Mouse (Mus musculus) yolk sac, embryonic 10.5 days (tissue): Measurements from ENCODE around the gene Zbtb20.
A peak's percentile ranks its signal among the peaks of the same experiment; 100 is the strongest.
"Not testable (repeated sequence)": the region's sequence is repeated elsewhere in the genome, so short reads cannot be mapped to it uniquely, and the experiment has no call there.

Source experiments
- DNase-seq: peaks from one replicate; pipeline ENCODE4 v3.0.0-alpha.2; 2017; ENCODE audit warnings: low spot score

Zbtb20 gene

DNA sequence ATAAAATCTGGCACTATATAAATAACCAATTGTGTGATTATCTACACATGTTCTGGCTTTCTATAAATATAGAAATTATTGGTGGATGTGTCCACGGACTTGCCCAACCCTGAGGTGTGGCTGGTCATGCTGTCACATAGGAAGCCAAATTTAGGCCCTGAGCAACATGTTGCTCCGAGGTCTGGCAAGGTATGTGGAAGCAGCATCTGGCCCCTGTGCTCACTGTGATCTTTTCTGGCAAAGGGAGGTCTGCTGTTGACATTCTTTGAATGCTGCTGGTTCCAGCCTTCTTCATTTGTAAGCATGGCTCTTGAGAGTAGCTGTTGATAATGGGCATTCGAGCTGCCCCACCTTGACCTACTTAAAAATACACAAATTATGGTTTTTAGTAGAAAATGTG lies 35.0 kb downstream of the Zbtb20 start:
- DNase-seq: no peak

DNA sequence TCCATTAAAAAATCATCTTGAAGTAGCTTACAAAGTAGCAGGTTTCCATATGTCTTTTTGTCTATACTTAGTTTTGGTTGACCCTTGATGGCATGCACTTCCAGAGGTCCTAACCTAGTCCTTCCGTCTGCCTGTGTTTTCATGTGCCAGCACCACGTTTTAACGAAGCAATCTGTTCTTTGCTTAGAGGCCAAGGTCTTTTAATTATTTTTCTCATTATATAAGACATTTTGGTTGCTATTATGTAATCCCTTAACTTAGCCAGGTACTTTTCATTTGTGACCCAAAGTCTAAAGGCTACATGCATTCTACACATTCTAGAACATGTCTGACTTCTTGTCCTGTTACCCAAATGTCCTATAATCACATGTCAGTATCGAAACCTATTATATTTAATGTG lies 35.6 kb downstream of the Zbtb20 start:
- DNase-seq: no peak

DNA sequence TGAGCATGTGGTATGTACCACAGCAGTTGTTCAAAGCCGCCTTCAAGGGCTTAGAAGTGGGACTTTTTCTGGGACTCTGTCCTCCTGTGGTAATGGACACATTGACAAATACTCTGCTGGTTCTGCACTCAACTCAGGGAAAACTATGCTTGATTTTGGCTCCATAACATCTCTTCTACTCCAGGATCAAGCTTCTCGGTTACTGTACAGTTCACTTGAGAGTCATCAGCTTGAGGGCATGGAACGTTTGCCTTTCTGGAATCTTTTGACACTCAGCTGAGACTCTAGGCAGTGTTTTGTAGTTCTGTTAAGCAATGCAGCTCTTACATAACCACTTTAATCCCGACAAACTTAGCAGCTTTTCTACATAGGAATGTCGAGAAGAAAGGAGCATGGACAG lies 36.1 kb downstream of the Zbtb20 start:
- DNase-seq: no peak

DNA sequence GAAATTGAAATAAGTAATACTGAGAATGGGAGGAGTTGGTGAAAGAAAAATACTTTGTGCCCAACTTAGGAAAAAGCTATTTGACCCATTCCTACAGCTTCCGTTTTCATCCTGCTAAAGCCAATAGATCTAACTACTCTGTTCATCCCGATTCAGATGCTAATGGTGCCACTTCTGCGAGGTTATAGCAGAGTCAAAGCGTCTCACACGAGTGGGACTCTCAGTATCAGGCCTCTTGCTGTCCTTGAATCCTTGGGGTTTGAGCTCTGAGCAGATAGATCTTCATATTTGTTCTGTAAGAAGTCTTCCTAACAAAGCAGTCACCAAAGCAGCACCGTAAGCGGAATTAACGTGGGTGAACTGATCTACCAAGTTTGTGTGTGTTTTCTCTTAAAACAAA lies 37.6 kb downstream of the Zbtb20 start:
- DNase-seq: no peak

DNA sequence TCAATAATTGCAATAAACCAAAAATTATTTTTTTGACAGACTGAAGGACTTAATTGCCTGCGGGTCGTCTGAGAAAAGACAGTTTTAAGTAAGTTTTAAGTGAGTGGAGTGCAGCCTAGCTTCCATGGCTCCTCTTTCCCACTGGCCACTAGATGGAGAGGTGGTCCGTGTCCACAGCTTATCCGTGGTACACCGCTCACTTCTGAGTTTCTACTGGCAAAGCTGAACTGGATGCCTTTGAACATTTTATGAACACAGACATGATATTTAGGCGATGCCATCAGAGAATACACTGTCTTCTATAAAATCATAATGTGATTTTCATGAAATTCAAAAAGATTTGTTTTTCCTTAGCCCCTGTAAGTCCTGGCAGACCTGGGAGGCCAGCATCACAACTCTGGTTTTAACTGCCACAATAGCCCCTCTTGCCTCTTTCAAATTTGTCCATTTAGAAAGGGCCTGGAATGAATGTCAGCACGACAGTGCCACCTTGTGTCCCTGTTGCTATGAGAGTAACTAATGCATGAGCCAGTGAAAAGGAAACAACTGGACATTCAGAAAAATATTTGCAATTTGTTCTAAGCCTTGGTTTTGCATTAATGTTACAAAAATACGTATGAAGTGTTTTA lies 38.9 kb downstream of the Zbtb20 start:
- no peak for DNase-seq

DNA sequence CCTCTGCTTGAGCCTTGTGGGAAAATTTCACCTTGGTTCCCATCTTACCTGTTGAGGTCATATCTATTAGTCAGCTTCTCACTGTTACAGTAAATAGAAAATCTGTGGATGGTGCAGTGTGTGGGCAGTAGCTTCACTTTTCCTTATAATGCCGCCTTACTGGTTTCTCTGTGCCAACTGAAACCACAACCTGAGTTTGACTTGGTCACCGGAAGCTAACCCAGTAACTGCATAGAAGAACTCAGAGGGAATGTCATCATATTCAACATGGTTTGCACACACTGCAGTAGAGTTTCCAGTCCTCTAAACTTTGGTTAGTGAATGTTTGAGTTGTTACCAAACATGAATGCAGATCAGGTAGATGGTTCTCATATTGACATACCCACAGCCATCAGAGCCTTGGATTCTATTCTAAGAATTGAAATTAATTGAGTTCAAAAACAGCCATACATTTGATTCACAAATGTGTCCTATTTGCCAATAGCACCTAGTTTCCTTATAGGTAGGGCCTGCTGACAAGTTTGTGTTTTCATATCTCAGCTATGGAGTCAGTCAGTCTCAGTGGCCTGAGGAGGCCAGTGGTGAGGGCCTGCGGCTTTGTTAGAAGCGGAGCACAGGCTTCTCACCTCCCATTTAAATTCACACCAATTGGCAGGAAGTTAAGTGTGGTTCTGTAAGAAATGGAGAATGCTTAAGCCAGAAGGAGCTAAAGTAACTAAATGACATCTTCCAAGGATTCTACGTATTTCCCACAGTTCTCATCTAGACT lies 44.5 kb downstream of the Zbtb20 start:
- DNase-seq: no peak

DNA sequence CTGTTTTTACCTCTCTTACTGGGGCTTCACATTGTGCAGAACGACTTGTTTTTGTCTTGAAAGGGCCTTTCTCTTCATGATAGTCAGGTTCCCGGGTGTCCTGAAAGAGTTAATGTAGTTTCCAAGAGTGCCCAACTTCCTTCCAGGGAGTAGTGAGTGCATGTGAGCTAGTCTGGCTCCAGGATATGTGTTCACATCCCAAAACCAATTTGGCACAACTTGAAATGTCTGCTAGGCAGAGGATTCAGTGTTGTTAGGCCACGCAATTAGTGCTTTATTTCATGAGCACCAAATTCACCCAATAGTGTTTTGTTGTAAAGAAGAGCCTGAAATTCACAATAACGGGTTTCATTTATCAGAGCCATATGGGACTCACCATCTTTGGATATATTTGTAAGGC lies 45.8 kb downstream of the Zbtb20 start:
- DNase-seq: no peak

DNA sequence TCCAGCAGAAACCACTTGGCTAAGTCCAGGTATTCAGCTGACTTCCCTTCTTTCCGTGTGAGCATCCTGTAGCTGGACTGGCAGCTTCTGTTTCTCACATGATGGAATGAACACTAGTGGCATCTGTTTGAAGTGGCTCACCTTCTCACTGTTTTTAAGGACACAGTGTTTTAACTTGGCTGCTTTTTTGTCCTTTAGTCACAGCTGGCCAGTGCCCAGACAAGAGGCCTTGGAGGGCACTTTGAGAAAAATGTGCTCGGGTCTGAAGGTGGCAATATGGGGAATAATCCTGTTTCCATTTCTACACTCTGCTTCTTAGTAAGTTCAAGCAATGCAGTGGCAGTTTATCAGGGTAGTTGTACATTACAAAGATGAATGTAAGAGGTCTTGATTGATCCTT lies 62.5 kb downstream of the Zbtb20 start:
- DNase-seq: no peak

DNA sequence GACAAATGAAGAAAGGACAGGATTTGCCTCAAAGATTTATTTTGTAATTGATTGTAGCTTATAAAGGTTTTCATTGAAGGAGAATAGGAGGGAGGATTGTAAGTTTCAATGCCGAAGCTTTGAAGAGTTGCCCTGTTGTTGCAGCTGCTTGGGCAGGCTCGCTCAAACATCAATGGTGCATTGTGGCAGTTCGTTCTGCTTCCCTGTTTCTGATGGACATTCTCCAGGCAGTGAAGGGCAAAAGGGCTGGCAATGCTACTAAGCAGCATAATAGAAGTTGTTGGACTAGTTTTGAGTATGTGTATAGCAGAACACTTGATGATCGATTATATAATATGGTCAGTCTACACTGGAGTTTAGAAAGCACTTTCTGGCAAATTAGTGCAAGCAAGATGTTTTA lies 71.3 kb downstream of the Zbtb20 start:
- no peak for DNase-seq

DNA sequence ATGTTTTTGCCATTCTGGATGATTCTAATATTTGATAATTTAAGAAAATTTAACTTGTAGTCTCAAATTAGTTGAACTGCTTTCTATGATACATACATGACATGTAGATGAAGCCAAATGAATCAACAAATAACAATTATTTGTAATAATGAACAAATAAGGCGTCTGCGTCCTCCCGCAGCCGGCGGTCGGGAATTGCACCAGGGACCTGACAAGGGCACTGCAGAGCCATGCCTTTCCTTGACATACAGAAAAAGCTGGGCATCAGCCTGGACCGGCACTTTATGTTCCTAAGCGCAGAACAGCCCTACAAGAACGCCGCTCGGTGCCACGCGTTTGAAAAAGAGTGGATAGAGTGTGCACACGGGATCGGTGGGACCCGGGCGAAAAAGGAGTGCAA lies 79.7 kb downstream of the Zbtb20 start:
- not testable (repeated sequence) for DNase-seq

DNA sequence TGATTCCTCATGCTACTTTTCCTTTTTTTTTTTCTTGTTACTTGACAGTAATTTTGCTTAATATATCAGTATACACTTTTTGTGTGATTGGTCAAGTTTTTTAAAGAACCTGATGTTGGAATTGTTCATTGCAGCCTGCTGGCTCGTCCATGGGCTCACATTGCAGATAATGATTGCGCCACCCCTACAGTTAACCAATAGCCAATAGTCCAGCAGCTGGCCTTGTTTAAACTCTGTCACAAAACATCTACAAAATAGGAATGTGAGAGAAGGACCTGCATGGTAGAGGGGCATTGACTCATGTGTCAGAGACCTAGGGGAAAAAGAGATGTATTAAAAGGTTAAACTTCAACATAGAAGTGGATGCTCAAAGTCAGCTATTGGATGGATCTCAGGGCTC lies 97.2 kb downstream of the Zbtb20 start:
- DNase-seq: no peak

DNA sequence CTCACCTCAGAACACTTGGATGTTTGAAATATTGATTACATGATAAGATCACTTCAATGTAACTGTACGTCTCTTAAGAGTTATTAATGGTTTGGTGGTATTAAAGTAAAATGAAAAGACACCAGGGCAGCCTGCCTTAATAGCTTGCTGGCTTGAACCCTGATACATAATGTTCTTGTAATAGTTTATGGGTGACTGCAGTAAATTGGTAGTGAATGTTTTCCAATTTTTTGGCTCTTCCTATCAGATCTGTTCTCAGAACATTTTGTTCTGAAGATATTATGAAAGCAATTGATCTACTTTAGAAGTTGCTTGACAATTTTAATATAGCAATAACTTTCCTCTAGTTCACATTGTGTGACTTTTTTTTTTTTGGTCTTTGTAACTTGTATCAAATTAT lies 123.2 kb downstream of the Zbtb20 start:
- no peak for DNase-seq

DNA sequence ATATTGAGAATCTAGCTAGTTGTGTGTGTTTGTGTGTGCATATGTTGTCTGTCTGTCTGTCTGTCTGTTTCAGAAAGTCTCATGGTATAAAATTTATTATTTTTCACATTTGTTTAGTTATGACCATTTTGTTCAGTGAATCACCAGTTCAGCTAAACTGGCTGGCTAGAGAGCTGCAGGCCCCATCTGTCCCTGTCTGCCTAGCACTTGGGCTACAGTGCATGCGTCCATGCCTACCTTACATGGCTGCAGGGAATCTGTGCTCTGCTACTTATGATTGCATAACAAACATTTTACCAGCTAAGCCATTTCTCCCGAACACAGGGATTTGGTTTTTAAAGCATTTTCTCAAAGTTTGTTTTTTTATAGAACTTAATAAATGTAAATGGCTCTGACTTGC lies 150.7 kb downstream of the Zbtb20 start:
- DNase-seq: no peak

DNA sequence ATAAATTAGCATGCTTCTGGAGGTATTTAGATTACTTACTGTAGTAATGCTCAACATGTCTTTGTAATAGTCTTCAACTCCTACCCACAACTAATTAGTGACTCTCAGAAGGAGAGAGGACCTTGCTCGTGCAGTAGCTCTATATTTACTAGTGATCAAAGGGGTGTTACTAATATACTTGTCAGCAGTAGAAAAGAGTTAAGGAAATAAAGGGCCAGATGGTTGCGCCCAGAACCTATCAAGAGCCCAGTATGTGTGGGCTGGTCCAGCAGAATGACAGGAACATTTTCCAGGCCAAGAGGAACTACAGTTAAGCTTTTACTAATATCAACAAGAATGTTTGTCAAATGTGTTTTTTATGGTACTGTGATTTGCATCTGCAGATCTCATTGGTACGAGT lies 153.6 kb downstream of the Zbtb20 start:
- DNase-seq: no peak

DNA sequence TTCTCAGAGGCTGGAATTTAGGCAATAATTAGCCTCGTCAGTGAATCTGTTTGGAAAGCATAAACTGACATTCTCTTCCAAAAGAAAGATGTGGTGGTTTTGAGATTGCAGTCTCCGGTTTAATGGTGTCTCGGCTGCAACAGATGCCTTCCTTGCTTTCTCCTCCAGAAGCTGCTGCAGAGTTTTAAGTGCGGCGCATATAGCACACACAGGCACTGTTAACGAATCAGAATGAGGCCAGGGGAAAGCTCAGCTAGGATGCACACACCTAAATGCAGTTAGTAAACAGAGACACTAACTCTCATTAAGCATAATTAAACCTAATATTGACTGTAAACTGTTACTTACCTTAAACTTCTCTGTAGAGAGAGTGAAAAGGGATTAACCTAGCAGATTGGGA lies 160.0 kb downstream of the Zbtb20 start:
- DNase-seq: no peak

DNA sequence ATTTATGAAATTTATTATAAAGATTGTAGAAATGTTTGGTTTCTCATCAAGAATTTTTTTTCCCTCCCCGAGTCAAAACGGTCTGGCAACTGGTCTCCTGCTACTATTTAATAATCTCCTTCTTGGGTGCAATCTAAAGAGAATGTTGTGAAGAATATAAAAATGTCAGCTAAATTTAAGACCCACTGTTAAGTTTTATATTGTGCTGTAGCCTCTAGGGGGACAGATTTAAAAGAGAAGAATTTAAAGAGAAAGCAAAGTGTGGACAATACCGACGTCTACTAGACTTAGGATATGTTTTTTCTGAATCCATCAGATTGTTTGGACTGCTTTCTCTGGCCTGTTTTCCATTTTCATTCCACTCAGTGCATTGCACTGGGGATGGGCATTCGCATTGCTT lies 160.8 kb downstream of the Zbtb20 start:
- no peak for DNase-seq

DNA sequence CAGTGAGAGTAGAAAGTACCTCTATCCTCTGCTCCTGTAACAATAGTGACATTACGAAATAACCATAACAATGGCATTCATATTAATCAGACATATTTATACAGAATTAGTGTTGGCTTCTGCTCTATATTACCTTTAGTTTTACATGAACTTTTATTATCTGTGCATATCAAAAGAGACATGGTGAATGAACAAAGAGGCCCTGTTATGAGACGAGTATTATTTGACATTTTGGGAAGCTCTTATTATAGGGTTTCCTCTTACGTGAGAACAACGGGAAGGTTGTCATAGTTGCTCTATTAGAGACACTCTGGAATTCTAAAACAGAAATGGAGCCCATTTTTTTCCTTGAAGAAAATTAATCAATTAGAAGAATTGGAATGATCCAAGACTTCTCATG lies 161.6 kb downstream of the Zbtb20 start:
- DNase-seq: no peak

DNA sequence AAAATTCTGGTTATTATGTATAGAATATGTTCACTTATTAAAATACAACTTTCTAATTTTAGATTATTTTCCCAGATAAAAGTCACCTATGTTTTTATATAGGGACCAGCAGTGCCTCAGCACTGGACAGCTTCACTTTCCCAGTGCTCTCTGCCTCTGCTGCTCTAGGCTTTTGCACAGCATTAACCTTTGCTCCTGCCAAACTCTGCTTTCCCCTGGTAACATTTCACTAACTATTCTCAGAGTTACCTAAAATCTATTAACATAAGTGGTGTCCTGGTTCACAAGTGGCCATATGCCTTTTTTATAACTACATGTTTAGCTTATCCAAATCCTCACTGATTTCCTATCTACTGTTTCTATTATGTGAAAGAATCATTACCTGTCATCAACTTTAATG lies 169.9 kb downstream of the Zbtb20 start:
- DNase-seq: no peak

DNA sequence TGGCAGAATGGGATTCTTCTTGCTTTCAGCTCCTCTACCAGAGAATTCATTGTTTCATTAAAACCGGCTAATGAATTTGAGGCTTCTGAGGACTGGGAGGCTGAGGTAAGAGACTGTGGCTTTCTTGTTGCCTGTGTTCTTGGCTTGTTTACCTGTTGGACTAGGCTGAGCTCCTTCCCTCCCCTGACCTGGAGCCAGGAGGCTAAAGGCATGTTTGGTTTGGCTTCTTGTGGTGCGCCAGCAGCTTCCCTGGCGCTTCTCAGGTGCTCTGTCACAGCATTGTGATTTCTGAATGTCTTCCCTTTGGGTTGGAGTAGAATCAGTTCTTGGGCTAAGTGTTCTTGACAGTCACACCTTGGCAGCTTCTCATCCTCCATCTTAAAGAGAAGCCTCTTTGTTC lies 171.0 kb downstream of the Zbtb20 start:
- DNase-seq: no peak

DNA sequence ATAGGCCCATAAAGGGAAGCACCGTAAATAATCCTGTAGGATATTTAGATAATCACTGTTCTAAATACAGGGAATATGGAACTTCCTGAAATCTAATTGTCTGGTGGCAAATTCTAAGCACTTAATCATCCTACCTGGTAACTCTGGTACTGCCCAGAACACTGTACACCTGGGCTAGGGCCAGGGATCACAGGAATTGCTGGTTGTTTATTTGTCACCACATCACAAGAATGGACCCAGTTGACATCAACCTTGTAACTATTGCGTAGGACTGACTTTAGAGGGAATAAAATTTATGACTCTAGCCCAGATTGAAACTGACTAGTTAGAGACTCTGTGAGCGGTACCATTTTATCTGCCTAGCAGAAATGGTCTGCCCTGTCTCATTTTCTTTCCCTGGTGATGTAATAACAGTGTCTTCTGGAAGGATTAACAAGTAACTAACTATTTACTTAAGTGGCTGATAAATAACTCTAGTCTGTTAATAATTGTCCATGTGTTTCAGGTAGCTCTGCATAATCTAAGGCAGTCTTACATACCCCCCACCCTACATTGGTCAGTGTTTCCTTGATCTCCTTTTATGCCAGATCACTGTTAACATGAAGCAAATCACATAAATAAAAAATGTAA lies 194.1 kb downstream of the Zbtb20 start:
- DNase-seq: peak; percentile 39

DNA sequence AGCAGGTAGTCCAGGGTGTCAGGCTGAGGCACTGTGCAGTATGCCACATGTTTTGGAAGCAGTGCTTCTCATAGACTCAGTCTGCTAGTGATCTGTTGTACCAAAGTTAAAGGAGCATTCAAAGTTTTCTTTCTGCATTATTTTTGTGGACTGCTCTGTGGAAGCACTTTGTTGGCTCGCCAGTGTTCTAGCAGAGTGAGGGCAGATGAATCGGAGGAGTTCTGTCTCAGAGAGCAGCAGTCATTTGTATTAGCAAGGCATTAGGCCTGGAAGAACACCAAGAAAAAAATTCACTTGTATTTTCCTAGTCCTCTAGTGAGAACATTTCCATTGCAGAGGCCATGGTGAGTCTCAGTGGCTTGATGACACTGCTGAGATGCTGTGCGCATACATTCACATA lies 196.2 kb downstream of the Zbtb20 start:
- no peak for DNase-seq

DNA sequence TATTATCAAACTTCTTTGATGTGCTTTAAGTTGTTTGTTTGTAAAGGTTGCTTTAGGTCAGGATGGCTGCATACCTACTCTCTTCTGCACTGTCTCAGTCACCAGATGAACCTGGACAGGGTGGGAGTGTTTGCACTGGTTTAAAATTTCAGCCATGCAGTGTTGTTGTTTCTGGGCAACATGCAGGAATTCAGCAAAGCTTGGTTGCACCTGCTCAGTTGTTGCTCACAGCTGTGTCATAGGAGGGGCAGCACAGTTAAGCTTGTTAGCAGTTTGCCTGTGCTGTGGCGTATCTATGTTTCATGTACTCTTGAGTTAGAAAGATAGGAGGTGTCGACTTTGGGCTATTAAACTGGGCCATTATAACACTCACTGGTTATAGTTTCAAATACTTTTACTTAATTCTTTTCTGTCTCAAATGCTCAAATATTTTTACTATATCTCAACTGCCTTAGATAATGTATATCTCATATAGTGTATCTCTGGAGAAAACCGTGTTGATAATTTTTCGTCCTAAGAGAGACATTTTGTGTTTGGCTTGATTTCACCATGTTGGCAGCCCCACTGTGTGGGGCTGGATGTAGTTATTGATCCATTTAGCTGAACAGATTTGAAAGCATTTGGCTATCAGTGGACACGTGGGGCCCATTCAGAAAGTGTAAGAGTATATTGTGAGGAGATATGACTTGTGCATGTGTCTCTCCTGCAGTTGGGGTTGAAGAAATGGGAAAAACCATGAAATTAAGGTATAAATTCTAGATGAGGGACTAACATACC lies 197.3 kb downstream of the Zbtb20 start:
- DNase-seq: peak; percentile 54

DNA sequence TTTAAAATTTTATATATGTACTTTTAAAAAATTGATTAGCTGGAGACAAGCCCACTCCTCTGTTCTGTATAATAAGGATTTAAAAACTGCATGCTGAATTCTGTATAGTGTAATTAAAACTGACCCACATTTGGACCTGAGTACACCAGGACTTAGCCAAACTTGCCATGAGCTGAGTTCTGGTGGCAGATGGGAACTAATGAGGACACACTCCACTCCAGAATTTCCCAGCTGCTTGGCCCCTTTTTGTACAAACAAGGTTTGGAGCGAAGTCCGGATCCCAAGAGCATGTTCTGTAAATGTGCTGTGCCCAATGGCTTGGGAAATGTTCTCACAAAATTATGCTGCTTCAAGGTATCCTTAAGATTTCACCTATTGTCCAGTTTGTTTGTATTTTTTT lies 204.7 kb downstream of the Zbtb20 start:
- DNase-seq: no peak
